In the genomic region with DNA sequence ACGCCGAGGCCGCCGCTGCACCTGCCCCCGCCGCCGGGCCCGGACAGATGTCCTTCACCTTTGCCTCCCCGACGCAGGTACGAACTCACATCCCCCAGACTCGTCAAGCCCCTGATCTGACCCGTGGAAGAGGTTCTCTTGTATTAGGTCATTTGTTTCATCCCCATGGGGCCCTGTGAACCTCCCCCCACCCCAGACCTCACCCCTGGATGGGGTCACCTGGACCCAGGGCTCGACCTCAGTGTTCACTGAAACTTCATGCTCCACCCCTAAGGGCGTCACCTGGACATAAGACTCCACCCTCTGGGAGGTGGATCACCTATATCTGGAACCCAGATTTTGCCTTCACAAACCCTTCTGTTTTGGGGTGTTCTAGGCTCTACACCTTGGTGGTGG, we compare ENCODE assay signal across 9 mouse cellular contexts. TPM values are rescaled to one million over a fixed set of nuclear protein-coding genes. Genes with fewer than 3 reads are reported as not detected.
DNase-seq lines count a peak whose midpoint lies in the region; ATAC-seq lines count a peak whose summit lies in the region.
"Had no signal": no experiment of that assay in that cellular context is flagged by ENCODE, and none has a peak within 500 bp of the region (broad histone marks: within the 10 kb centered on the region; RNA-seq: fewer than 3 reads in every experiment).

No protein-coding gene starts in this region.

- H3K27ac ChIP-seq in heart, embryonic 14.5 days (replicated peaks in 1 of 2; ENCODE audit: control insufficient read depth in 1 of 2, insufficient read depth in 1 of 2, low read depth in 2 of 2, low read length in 2 of 2): peak overlapping the region; percentile 67 to 82
- H3K27ac ChIP-seq in embryonic facial prominence, embryonic 11.5 days (replicated peaks; ENCODE audit: low read depth, low read length): peak overlapping the region; percentile 72
- H3K27ac ChIP-seq in midbrain, embryonic 10.5 days (replicated peaks): peak overlapping the region; percentile 92

- peak overlapping the region; percentile 96 for H3K4me2 ChIP-seq in heart, embryonic 14.5 days (ENCODE audit: low read length)
- H3K4me2 ChIP-seq in embryonic facial prominence, embryonic 11.5 days (ENCODE audit: low read depth, low read length): peak overlapping the region; percentile 89

- WGBS in heart, embryonic 14.5 days: 2% methylated on average over 15 of the region's 15 CpGs
- under 1% methylated on average over 15 of the region's 15 CpGs for WGBS in embryonic facial prominence, embryonic 11.5 days
- WGBS in midbrain, embryonic 10.5 days: 1% methylated on average over 15 of the region's 15 CpGs

- peak overlapping the region; percentile 96 for H3K9ac ChIP-seq in heart, embryonic 14.5 days (ENCODE audit: low read length)
- peak overlapping the region; percentile 85 for H3K9ac ChIP-seq in embryonic facial prominence, embryonic 11.5 days (replicated peaks; ENCODE audit: low read length)

- no peaks in the 10 kb centered on the region for H3K9me3 ChIP-seq in heart, embryonic 14.5 days (ENCODE audit: control insufficient read depth, low read length)
- H3K9me3 ChIP-seq in embryonic facial prominence, embryonic 11.5 days (replicated peaks; ENCODE audit: control insufficient read depth, low read length): no peaks in the 10 kb centered on the region
- no peaks in the 10 kb centered on the region for H3K9me3 ChIP-seq in midbrain, embryonic 10.5 days (replicated peaks)

- no peak for ATAC-seq in heart, embryonic 14.5 days (ENCODE audit: insufficient number of reproducible peaks, insufficient read depth, low FRiP score, low read depth)
- no peak; the same call in 1 of the 2 replicates for ATAC-seq in embryonic facial prominence, embryonic 11.5 days (replicated peaks; ENCODE audit: insufficient number of reproducible peaks, low FRiP score, low TSS enrichment, low read depth)
- ATAC-seq in cerebellum, adult (ENCODE audit: insufficient number of reproducible peaks, low FRiP score, low TSS enrichment): no peak

- H3K27me3 ChIP-seq in heart, embryonic 14.5 days (ENCODE audit: control insufficient read depth, insufficient read depth, low read length): peaks cover 8% of the 10 kb centered on the region
- H3K27me3 ChIP-seq in embryonic facial prominence, embryonic 11.5 days (ENCODE audit: control insufficient read depth, insufficient read depth, low read length): peaks cover 5% of the 10 kb centered on the region; the same call in 1 of the 2 replicates
- peaks cover 25% of the 10 kb centered on the region for H3K27me3 ChIP-seq in midbrain, embryonic 10.5 days (ENCODE audit: low read depth, poor library complexity, severe bottlenecking)
- H3K27me3 ChIP-seq: Patski had no signal

- no peak for DNase-seq in heart, postnatal 36 days
- no peak for DNase-seq in embryonic facial prominence, embryonic 11.5 days (ENCODE audit: low spot score)
- peak; percentile 78 to 83 for DNase-seq in kidney, adult 8-10 months
- no peak for DNase-seq in midbrain, embryonic 10.5 days (ENCODE audit: low spot score)
- no peak for DNase-seq in urinary bladder, adult 2 months (ENCODE audit: low spot score)
- DNase-seq in adrenal gland, adult (ENCODE audit: inconsistent age in 2 of 2, low spot score in 1 of 2): no peak

- H3K4me3 ChIP-seq in heart, embryonic 14.5 days (ENCODE audit: control insufficient read depth in 1 of 2, insufficient read depth in 1 of 2, low read depth in 1 of 2, low read length in 2 of 2): peak overlapping the region; percentile 56 to 69
- peak overlapping the region; percentile 75 for H3K4me3 ChIP-seq in embryonic facial prominence, embryonic 11.5 days (ENCODE audit: low read depth, low read length)
- peak overlapping the region; percentile 84 for H3K4me3 ChIP-seq in midbrain, embryonic 10.5 days

- peaks cover 23 to 56% of the 10 kb centered on the region in 2 experiments for H3K4me1 ChIP-seq in heart, embryonic 14.5 days (ENCODE audit: control insufficient read depth in 2 of 2, insufficient read depth in 2 of 2, low read length in 2 of 2)
- peaks cover 10% of the 10 kb centered on the region for H3K4me1 ChIP-seq in embryonic facial prominence, embryonic 11.5 days (ENCODE audit: control insufficient read depth, insufficient read depth, low read length)
- peaks cover 94% of the 10 kb centered on the region for H3K4me1 ChIP-seq in midbrain, embryonic 10.5 days

- peaks cover 40% of the 10 kb centered on the region for H3K36me3 ChIP-seq in heart, embryonic 14.5 days (ENCODE audit: control insufficient read depth, insufficient read depth, low read length)
- H3K36me3 ChIP-seq in embryonic facial prominence, embryonic 11.5 days (replicated peaks; ENCODE audit: control insufficient read depth, insufficient read depth, low read depth, low read length): peaks cover 13% of the 10 kb centered on the region
- peaks cover 35% of the 10 kb centered on the region for H3K36me3 ChIP-seq in midbrain, embryonic 10.5 days

- intact Hi-C loops in heart, postnatal 36 days (cut with DNase I): loop anchor here (2.0 kb wide), 1 partner anchor 182 kb away; a partner anchor contains a TSS

RNA-seq across cellular contexts. Expression of a gene that starts 1.9 kb away (rescaled TPM):
- 1.6 and 2.6 TPM in 2 replicates for polyA plus RNA-seq in heart, embryonic 14.5 days (2014; fragmentation: Nextera tagmentation; extraction: Ambion mirVana)
- 1 to 10 TPM; 2.0 to 4.7 TPM for total RNA-seq in heart, postnatal 36 days (2021)
- 6.8 and 9.0 TPM in 2 replicates for polyA plus RNA-seq in embryonic facial prominence, embryonic 11.5 days (2014; fragmentation: Nextera tagmentation; extraction: Ambion mirVana)
- 7.8 and 9.3 TPM in 2 replicates for polyA plus RNA-seq in midbrain, embryonic 10.5 days (2016; fragmentation: Nextera tagmentation; extraction: Ambion mirVana)
- 9.2 and 12.2 TPM in 2 replicates for polyA plus RNA-seq in urinary bladder, adult 2 months (2012; rRNA removed)

RNA-seq across cellular contexts. Expression of a gene that starts 4.1 kb away (rescaled TPM):
- 988 and 1,015 TPM in 2 replicates for polyA plus RNA-seq in heart, embryonic 14.5 days (2014; fragmentation: Nextera tagmentation; extraction: Ambion mirVana)
- total RNA-seq in heart, postnatal 36 days (2021): 1,000 to 10,000 TPM; 1,105 to 1,168 TPM
- polyA plus RNA-seq in embryonic facial prominence, embryonic 11.5 days (2014; fragmentation: Nextera tagmentation; extraction: Ambion mirVana): 360 and 371 TPM in 2 replicates
- polyA plus RNA-seq in midbrain, embryonic 10.5 days (2016; fragmentation: Nextera tagmentation; extraction: Ambion mirVana): 463 and 481 TPM in 2 replicates
- 367 and 372 TPM in 2 replicates for polyA plus RNA-seq in urinary bladder, adult 2 months (2012; rRNA removed)

RNA-seq across cellular contexts. Expression of a gene that starts 5.5 kb away (rescaled TPM):
- polyA plus RNA-seq in heart, embryonic 14.5 days (2014; fragmentation: Nextera tagmentation; extraction: Ambion mirVana): 21.2 and 25.8 TPM in 2 replicates
- 100 to 1,000 TPM in 1 of 2 experiments, 10 to 100 TPM in 1; 99.9 to 117 TPM for total RNA-seq in heart, postnatal 36 days (2021)
- polyA plus RNA-seq in embryonic facial prominence, embryonic 11.5 days (2014; fragmentation: Nextera tagmentation; extraction: Ambion mirVana): 60.3 and 62.1 TPM in 2 replicates
- polyA plus RNA-seq in midbrain, embryonic 10.5 days (2016; fragmentation: Nextera tagmentation; extraction: Ambion mirVana): 17.8 and 19.7 TPM in 2 replicates
- 21.2 and 30.5 TPM in 2 replicates for polyA plus RNA-seq in urinary bladder, adult 2 months (2012; rRNA removed)

RNA-seq across cellular contexts. Expression of a gene that starts 23.3 kb away (rescaled TPM):
- 79.4 and 80.7 TPM in 2 replicates for polyA plus RNA-seq in heart, embryonic 14.5 days (2014; fragmentation: Nextera tagmentation; extraction: Ambion mirVana)
- 10 to 100 TPM; 48.2 to 67.0 TPM for total RNA-seq in heart, postnatal 36 days (2021)
- polyA plus RNA-seq in embryonic facial prominence, embryonic 11.5 days (2014; fragmentation: Nextera tagmentation; extraction: Ambion mirVana): 74.0 and 77.8 TPM in 2 replicates
- 91.8 and 135 TPM in 2 replicates for polyA plus RNA-seq in midbrain, embryonic 10.5 days (2016; fragmentation: Nextera tagmentation; extraction: Ambion mirVana)
- 249 and 276 TPM in 2 replicates for polyA plus RNA-seq in urinary bladder, adult 2 months (2012; rRNA removed)

RNA-seq across cellular contexts. Expression of a gene that starts 26.9 kb away (rescaled TPM):
- 14.6 and 17.7 TPM in 2 replicates for polyA plus RNA-seq in heart, embryonic 14.5 days (2014; fragmentation: Nextera tagmentation; extraction: Ambion mirVana)
- total RNA-seq in heart, postnatal 36 days (2021): 100 to 1,000 TPM; 137 to 165 TPM
- 16.6 and 18.5 TPM in 2 replicates for polyA plus RNA-seq in embryonic facial prominence, embryonic 11.5 days (2014; fragmentation: Nextera tagmentation; extraction: Ambion mirVana)
- 18.0 and 19.7 TPM in 2 replicates for polyA plus RNA-seq in midbrain, embryonic 10.5 days (2016; fragmentation: Nextera tagmentation; extraction: Ambion mirVana)
- 77.3 and 89.9 TPM in 2 replicates for polyA plus RNA-seq in urinary bladder, adult 2 months (2012; rRNA removed)

Comparison
In these comparisons a context has a peak if more than half of its experiments do, and no peak if none do; other contexts are left out.
1. DNase-seq: peak in kidney, adult 8-10 months (2 of 2); none in heart, postnatal 36 days (0 of 2), embryonic facial prominence, embryonic 11.5 days (single experiment), midbrain, embryonic 10.5 days (single experiment), urinary bladder, adult 2 months (single experiment) and adrenal gland, adult (0 of 2).
2. Peak in every context shown above with its lines, with median percentiles within 50 percentile points of each other: H3K27ac ChIP-seq and H3K4me3 ChIP-seq.